Mouse (Mus musculus) midbrain, embryonic 11.5 days (tissue): ENCODE results near the gene Osbpl11. TPM values are rescaled to one million over a fixed set of nuclear protein-coding genes. Genes with fewer than 3 reads are reported as not detected.
"Not testable (repeated sequence)": the region's sequence is repeated elsewhere in the genome, so short reads cannot be mapped to it uniquely, and the experiment has no call there.

Experiments
- ATAC-seq: fragments of 200-750 bp; cut with Nextera tagmentation; 2 replicates; pipeline ENCODE4 v1.8.0; 2017; ENCODE audit warnings: moderate TSS enrichment, moderate library complexity; ENCODE audit not compliant: low FRiP score
- DNase-seq: peaks from one replicate; pipeline ENCODE4 v3.0.0; 2015; ENCODE audit warnings: low spot score; ENCODE audit errors: missing footprints
- H3K27ac ChIP-seq: fragments of 300-500 bp; sonication (generic); 2 replicates; pipeline ENCODE4 v1.5.1; 2014; ENCODE audit warnings: low read depth, low read length
- H3K27me3 ChIP-seq: fragments of 300-500 bp; sonication (generic); 2 replicates; pipeline ENCODE4 v1.6.1; 2014; ENCODE audit warnings: mild to moderate bottlenecking, low read length, moderate library complexity, mixed read lengths; ENCODE audit not compliant: control insufficient read depth, insufficient read depth
- H3K36me3 ChIP-seq: fragments of 300-500 bp; sonication (generic); 2 replicates; pipeline ENCODE4 v1.6.1; 2014; ENCODE audit warnings: mild to moderate bottlenecking, low read length, moderate library complexity, mixed read lengths; ENCODE audit not compliant: control insufficient read depth, insufficient read depth
- H3K4me1 ChIP-seq: fragments of 300-500 bp; sonication (generic); 2 replicates; pipeline ENCODE4 v1.6.1; 2014; ENCODE audit warnings: low read length; ENCODE audit not compliant: control insufficient read depth, insufficient read depth
- H3K4me2 ChIP-seq: fragments of 300-500 bp; sonication (generic); 2 replicates; pipeline ENCODE4 v1.6.1; 2014; ENCODE audit warnings: mild to moderate bottlenecking, moderate library complexity
- H3K4me3 ChIP-seq: fragments of 300-500 bp; sonication (generic); 2 replicates; pipeline ENCODE4 v1.5.1; 2014; ENCODE audit warnings: low read depth, low read length
- H3K9ac ChIP-seq: fragments of 300-500 bp; sonication (generic); 2 replicates; pipeline ENCODE4 v1.6.1; 2014; ENCODE audit warnings: low read length
- H3K9me3 ChIP-seq: fragments of 300-500 bp; sonication (generic); 2 replicates; pipeline ENCODE4 v1.6.1; 2016; ENCODE audit warnings: low read length; ENCODE audit not compliant: control insufficient read depth
- WGBS: fragments of 180-500 bp; shearing (Covaris S2); extraction: QIAGEN DNeasy Blood & Tissue Kit; methylation state at CpG from one replicate; pipeline ENCODE4 v1.1.7; 2014; 5-methylcytosine and 5-hydroxymethylcytosine counted together
- polyA plus RNA-seq: library from polyadenylated mRNA; unstranded; fragments of >200 nt; fragmentation: Nextera tagmentation; extraction: Ambion mirVana; gene quantifications from 2 replicates; pipeline ENCODE4 v1.2.1, GENCODE M21; 2014

Gene Osbpl11
- polyA plus RNA-seq, result 24.5 and 25.2 TPM in 2 replicates

GRCm38 (mm10) chr16:33184901-33185260 is at the start of gene Osbpl11:
Osbpl11 (plus strand) TSS chr16:33185071.
- Histone ChIP-seq H3K9me3 (no peaks in the 10 kb centered on the region), H3K27ac (peak within 1 kb of the TSS; percentile 73), H3K9ac (peak within 1 kb of the TSS; percentile 97), H3K4me2 (peak within 1 kb of the TSS; percentile 75), H3K4me1 (peaks cover 12% of the 10 kb centered on the region), H3K36me3 (no peaks in the 10 kb centered on the region), H3K27me3 (no peaks in the 10 kb centered on the region), H3K4me3 (peak within 1 kb of the TSS; percentile 95)
- ATAC-seq (peak; percentile 97), DNase-seq (peak; percentile 99)
- under 1% methylated on average over 27 of the region's 27 CpGs for WGBS

GRCm38 (mm10) chr16:33135167-33135566 is 49.7 kb upstream of the Osbpl11 start:
- WGBS, result 73% methylated on average over 4 of the region's 4 CpGs
- Histone ChIP-seq H3K27me3 (no peaks in the 10 kb centered on the region), H3K36me3 (no peaks in the 10 kb centered on the region), H3K27ac (no peak overlapping the region), H3K9me3 (no peaks in the 10 kb centered on the region), H3K4me2 (no peak overlapping the region), H3K9ac (no peak overlapping the region), H3K4me3 (no peak overlapping the region), H3K4me1 (no peaks in the 10 kb centered on the region)
- DNase-seq (no peak), ATAC-seq (no peak)

- not testable (repeated sequence) for ATAC-seq, H3K27ac ChIP-seq, H3K4me3 ChIP-seq, H3K36me3 ChIP-seq, DNase-seq, H3K4me1 ChIP-seq, H3K9ac ChIP-seq, H3K27me3 ChIP-seq, H3K9me3 ChIP-seq, H3K4me2 ChIP-seq
- 84% methylated on average over 6 of the region's 7 CpGs for WGBS
Measured at GRCm38 (mm10) chr16:33139061-33139460, 45.8 kb upstream of the Osbpl11 start.

- H3K36me3 ChIP-seq, result no peaks in the 10 kb centered on the region
- no peaks in the 10 kb centered on the region for H3K27me3 ChIP-seq
- no peak for ATAC-seq
- no peak for DNase-seq
- H3K4me1 ChIP-seq, result no peaks in the 10 kb centered on the region
- H3K27ac ChIP-seq, result no peak overlapping the region
- 19% methylated on average over 3 of the region's 3 CpGs for WGBS
- H3K9me3 ChIP-seq, result no peaks in the 10 kb centered on the region
- no peak overlapping the region for H3K4me3 ChIP-seq
- H3K9ac ChIP-seq, result no peak overlapping the region
- no peak overlapping the region for H3K4me2 ChIP-seq
Measured at GRCm38 (mm10) chr16:33141758-33142280, 43.1 kb upstream of the Osbpl11 start.

GRCm38 (mm10) chr16:33143452-33143851 is 41.4 kb upstream of the Osbpl11 start:
- H3K36me3 ChIP-seq, result no peaks in the 10 kb centered on the region
- no peak for DNase-seq
- no peaks in the 10 kb centered on the region for H3K9me3 ChIP-seq
- H3K27me3 ChIP-seq, result no peaks in the 10 kb centered on the region
- H3K4me2 ChIP-seq, result no peak overlapping the region
- WGBS, result 82% methylated on average over 2 of the region's 2 CpGs
- H3K4me1 ChIP-seq, result no peaks in the 10 kb centered on the region
- H3K9ac ChIP-seq, result no peak overlapping the region
- H3K4me3 ChIP-seq, result no peak overlapping the region
- no peak overlapping the region for H3K27ac ChIP-seq
- ATAC-seq, result no peak

GRCm38 (mm10) chr16:33146185-33146584 is 38.7 kb upstream of the Osbpl11 start:
- Histone ChIP-seq H3K36me3 (no peaks in the 10 kb centered on the region), H3K4me2 (no peak overlapping the region), H3K27me3 (no peaks in the 10 kb centered on the region), H3K9me3 (no peaks in the 10 kb centered on the region), H3K9ac (no peak overlapping the region), H3K27ac (no peak overlapping the region), H3K4me1 (no peaks in the 10 kb centered on the region), H3K4me3 (no peak overlapping the region)
- no peak for DNase-seq
- 90% methylated on average over 3 of the region's 3 CpGs for WGBS
- ATAC-seq, result no peak

- no peaks in the 10 kb centered on the region for H3K36me3 ChIP-seq
- no peaks in the 10 kb centered on the region for H3K9me3 ChIP-seq
- no peaks in the 10 kb centered on the region for H3K27me3 ChIP-seq
- no peak overlapping the region for H3K9ac ChIP-seq
- H3K4me2 ChIP-seq, result no peak overlapping the region
- H3K27ac ChIP-seq, result no peak overlapping the region
- DNase-seq (no peak), ATAC-seq (no peak)
- WGBS, result 83% methylated on average over 4 of the region's 4 CpGs
- no peaks in the 10 kb centered on the region for H3K4me1 ChIP-seq
- no peak overlapping the region for H3K4me3 ChIP-seq
Measured at GRCm38 (mm10) chr16:33148135-33148534, 36.7 kb upstream of the Osbpl11 start.

GRCm38 (mm10) chr16:33150875-33151274 is 34.0 kb upstream of the Osbpl11 start:
- not testable (repeated sequence) for H3K4me1 ChIP-seq, H3K27me3 ChIP-seq, H3K9me3 ChIP-seq, ATAC-seq, H3K4me2 ChIP-seq, H3K4me3 ChIP-seq, H3K27ac ChIP-seq, H3K36me3 ChIP-seq, H3K9ac ChIP-seq, DNase-seq
- 93% methylated on average over 9 of the region's 9 CpGs for WGBS

GRCm38 (mm10) chr16:33151558-33151957 is 33.3 kb upstream of the Osbpl11 start:
- Histone ChIP-seq H3K27ac (no peak overlapping the region), H3K9me3 (no peaks in the 10 kb centered on the region), H3K27me3 (no peaks in the 10 kb centered on the region), H3K4me1 (no peaks in the 10 kb centered on the region), H3K4me2 (no peak overlapping the region), H3K4me3 (no peak overlapping the region), H3K9ac (no peak overlapping the region), H3K36me3 (no peaks in the 10 kb centered on the region)
- WGBS, result 84% methylated on average over 8 of the region's 8 CpGs
- ATAC-seq, result no peak
- no peak for DNase-seq
